Mouse (Mus musculus): ENCODE data around the gene Pdzk1. TPM values are rescaled to one million over a fixed set of nuclear protein-coding genes. Genes with fewer than 3 reads are reported as not detected.

Pdzk1 gene
- total RNA-seq, 4 experiments from 2014 or later: 0.25 to 0.26 TPM; not detected in 2

DNA sequence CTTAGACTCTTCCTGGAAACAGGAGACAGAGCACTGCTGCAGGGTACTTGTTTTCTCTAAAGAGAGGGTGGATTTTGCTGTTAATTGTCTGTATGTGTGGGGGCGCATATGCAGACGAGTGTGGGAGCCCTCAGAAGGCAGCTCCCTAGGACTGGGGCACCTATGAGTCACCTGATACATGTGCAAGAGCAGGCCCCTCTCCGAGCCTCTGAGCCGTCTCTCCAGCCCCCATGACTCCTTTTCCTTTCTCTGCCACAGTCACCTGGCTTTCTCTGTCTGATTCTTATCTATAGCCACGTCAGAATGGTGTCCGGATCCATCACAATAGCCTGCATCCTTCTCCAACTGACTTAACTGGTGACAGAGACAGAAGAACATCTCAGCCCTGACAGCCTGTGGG, 52.5 kb downstream of the Pdzk1 start:
- no peak for DNase-seq (ENCODE audit: low spot score in 2 of 2)

DNA sequence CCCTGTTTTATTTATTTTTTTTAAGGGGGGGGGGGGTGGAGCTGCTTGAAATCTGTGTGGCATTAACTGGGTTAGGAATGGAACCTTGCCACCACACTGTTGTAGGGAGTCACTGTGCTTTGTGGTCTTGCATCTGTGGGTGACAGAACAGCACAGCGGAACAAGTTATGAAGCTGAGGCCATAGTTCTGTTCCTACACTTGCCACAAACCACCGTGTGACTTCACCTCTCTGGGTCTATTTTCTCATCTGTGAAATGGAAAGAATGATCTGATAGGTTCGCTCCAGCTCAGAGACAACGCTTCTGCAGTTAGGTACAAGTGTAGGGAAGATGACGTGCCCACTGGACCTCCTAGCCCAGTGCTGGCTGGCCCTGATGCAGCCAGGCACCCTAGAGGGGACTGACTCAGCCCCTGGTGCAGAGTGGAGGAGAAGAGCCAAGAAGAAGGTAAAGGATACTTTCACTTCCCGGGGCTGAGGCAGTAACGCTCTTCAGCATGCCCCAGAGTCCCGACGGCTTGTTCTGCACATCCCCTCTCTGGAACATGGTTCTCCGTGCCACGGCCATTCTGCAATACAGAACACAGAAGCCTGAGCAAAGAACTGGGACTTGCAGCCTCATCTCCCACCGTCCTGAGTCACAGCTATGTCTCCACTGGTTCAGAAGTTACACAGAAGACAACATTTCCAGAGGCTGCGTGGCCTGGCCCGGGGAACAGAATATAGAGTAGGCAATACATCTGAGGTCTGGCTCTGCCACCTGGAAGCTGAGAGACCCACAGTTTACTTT, 53.2 kb downstream of the Pdzk1 start:
- DNase-seq (ENCODE audit: low spot score in 2 of 2): no peak

GRCm38 (mm10) chr3:96883690-96884089, 54.6 kb downstream of the Pdzk1 start:
- DNase-seq (ENCODE audit: low spot score in 2 of 2): no peak

GRCm38 (mm10) chr3:96902336-96902999, 73.4 kb downstream of the Pdzk1 start:
- no peak for DNase-seq (ENCODE audit: low spot score in 2 of 2)

GRCm38 (mm10) chr3:96904393-96904792, 75.3 kb downstream of the Pdzk1 start, which contains the start of gene Gja5:
Gene Gja5, plus strand, starts transcription at chr3:96904693.
- DNase-seq (ENCODE audit: low spot score in 2 of 2): no peak

GRCm38 (mm10) chr3:96904851-96905541, 75.9 kb downstream of the Pdzk1 start, which contains the start of gene Gpr89:
Gene Gpr89, minus strand, starts transcription at chr3:96905346.
- DNase-seq (ENCODE audit: low spot score in 2 of 2): peak; percentile 92 to 95

- no peak for DNase-seq (ENCODE audit: low spot score in 2 of 2)
Observed at GRCm38 (mm10) chr3:96905592-96905991, 76.5 kb downstream of the Pdzk1 start.

Other genes starting within 250 kb of the Pdzk1 start
- 10 to 100 TPM; 30.1 to 38.6 (median 32.5) TPM for gene Polr3gl, start 235.1 kb upstream of the Pdzk1 start, total RNA-seq (2022)
- gene Ankrd34a, start 232.6 kb upstream of the Pdzk1 start, total RNA-seq (2022): 10 to 100 TPM; 49.5 to 56.2 (median 52.6) TPM
- 10 to 100 TPM; 29.9 to 34.2 (median 31.4) TPM for gene Lix1l, start 228.1 kb upstream of the Pdzk1 start, total RNA-seq (2022)
- 10 to 100 TPM; 45.5 to 61.5 (median 48.7) TPM for gene Rbm8a, start 199.4 kb upstream of the Pdzk1 start, total RNA-seq (2022)
- 10 to 100 TPM; 53.5 to 66.1 (median 58.1) TPM for gene Pex11b, start 193.9 kb upstream of the Pdzk1 start, total RNA-seq (2022)
- 1 to 10 TPM in 1 of 4 experiments, under 1 TPM in 3; 0.36 to 1.1 (median 0.66) TPM for gene Gm42957, start 193.8 kb upstream of the Pdzk1 start, total RNA-seq (2022)
- 1 to 10 TPM; 1.5 to 4.0 (median 3.2) TPM for gene Itga10, start 183.7 kb upstream of the Pdzk1 start, total RNA-seq (2022)
- 1 to 10 TPM; 5.9 to 8.7 (median 6.7) TPM for gene Ankrd35, start 159.2 kb upstream of the Pdzk1 start, total RNA-seq (2022)
- gene Pias3, start 132.9 kb upstream of the Pdzk1 start, total RNA-seq (2022): 10 to 100 TPM; 30.3 to 37.7 (median 34.3) TPM
- 10 to 100 TPM; 12.6 to 18.6 (median 14.5) TPM for gene Nudt17, start 120.7 kb upstream of the Pdzk1 start, total RNA-seq (2022)
- 10 to 100 TPM; 23.0 to 25.4 (median 25.0) TPM for gene Polr3c, start 101.7 kb upstream of the Pdzk1 start, total RNA-seq (2022)
- 10 to 100 TPM; 58.6 to 61.8 (median 60.4) TPM for gene Rnf115, start 101.6 kb upstream of the Pdzk1 start, total RNA-seq (2022)
- gene Cd160, start 67 bp downstream of the Pdzk1 start, total RNA-seq (2022): not detected
- gene Gja5, start 75.4 kb downstream of the Pdzk1 start, total RNA-seq (2022): 1 to 10 TPM in 1 of 4 experiments, under 1 TPM in 3; 0.39 to 1.3 (median 0.62) TPM
- 10 to 100 TPM; 37.0 to 45.8 (median 44.7) TPM for gene Gpr89, start 76.1 kb downstream of the Pdzk1 start, total RNA-seq (2022)
- gene Gja8, start 96.7 kb downstream of the Pdzk1 start, total RNA-seq (2022): not detected